Mouse (Mus musculus) retina, postnatal 1 day (tissue): ENCODE results near the gene Trak1.

Experiments
- DNase-seq: peaks from one replicate; pipeline ENCODE4 v3.0.0-alpha.2; 2012

Gene Trak1

DNA sequence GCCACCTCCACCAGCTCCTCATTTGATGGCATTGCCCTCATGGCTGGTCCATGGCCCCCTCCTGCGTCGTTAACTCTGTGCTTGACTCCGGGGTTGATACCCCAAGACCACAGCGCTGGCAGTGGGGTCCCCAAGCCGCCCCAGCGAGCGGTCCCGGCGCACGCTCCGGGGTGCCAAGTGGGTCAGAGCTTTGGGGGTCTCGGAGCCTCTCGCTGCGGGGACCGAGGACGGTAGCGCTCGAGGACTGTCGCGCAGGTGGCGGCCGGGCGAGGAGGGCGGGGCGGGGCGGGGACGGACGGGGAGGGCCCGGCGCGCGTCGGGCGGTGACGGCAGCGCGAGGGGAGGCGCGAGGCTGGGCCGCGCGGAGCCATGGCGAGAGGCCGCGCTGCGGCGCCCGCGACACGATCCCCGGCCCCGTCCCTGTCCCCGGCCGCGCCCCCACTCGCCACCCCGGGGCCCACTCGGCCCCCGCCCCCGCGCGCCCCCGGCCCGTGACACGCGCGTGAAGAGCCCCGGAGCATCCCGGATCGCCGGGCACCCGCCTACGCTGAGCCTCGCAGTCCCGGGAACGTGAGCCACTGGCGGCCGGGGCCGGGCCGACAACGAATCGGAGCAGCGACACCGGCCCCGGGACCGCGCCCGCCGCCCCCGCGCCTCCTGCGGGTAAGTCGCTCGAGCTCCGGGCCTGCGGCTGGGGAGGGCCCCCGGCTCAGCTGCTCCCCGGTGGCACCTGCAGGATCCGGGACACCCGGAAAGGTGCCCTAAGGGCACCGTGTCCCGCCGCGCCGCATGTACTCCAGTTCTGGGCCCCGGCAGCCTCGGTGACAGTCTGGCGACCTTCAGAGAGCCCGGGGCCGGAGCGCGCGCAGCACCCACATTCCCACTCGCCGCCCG, at the start of gene Trak1:
Gene Trak1 (plus strand): TSS at position 332 of the 894 bp plus-strand sequence.
- DNase-seq: peak; percentile 76

DNA sequence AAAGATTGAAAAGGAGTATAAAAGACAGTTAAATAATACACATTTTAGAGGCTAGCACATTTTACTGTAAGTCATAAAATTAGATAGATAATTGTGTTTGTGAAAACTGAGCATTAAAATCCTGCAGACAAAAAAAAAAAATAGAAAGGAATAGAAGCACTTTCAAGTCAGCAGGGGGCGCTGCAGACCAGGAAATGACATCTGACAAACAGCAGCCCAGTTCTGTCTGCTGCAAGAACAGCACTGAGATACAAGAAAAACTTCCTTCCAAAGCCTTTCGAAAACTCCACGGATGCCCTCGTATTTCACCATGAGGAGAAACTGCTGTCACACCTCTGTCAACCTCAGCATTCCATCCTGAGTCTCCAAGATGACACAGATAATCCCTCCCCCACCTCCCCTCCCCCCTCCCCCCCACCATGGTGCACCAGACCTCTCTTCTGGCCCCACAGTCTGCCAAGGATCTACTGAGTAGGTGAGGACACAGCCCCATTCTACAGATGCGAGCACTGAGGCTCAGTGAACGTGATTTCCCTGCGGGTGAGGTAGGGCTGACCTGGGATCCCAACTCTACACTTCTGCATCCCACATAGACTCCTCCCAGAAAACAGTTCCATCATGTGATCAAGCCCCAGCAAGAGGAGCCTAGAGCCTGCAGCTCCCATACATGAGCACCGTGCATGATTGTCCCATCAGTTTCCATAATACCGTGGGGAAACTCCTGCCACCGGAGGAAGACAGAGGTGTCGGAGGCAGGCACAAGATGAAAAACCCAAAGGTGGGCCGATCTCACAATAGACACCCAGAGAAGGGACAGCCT, 49.1 kb upstream of the Trak1 start:
- peak; percentile 87 for DNase-seq

DNA sequence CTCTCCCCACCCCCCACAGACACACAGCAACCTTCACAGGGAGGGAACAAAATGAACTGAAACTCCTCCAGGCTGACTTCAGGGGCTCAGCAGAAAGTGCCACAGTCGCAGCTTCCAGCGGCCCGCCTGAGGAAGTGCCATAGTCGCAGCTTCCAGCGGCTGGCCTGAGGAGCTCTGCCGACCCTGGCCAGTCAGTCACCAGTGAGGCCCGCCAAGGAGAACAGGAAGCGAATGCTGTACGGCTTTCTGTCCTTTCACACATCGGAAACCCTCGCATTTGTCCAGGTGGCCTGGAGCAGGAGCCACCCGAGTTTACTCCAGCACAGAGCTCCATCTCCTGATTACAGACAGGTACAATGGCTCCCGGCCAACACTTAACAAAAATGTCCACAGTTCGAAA, 47.5 kb upstream of the Trak1 start:
- DNase-seq: no peak

DNA sequence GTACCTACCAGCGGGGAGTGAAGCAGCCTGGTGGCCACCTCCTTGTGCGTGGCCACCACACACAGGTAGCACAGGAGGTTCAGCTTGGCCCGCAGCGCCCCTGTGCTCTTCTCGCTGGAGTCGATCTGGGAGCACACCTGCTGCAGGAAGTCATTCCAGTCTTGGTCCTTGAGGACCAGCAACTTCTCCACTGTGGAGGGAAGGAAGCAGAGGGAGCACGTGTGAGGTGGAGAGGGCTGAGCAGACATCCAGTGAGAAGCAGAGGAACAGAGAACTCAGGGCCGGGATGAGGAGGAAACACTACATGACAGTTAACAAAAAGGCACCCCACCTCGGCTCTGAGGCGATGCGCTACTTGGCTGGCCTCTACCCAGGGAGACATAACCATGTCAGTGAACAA, 46.4 kb upstream of the Trak1 start:
- DNase-seq: no peak

DNA sequence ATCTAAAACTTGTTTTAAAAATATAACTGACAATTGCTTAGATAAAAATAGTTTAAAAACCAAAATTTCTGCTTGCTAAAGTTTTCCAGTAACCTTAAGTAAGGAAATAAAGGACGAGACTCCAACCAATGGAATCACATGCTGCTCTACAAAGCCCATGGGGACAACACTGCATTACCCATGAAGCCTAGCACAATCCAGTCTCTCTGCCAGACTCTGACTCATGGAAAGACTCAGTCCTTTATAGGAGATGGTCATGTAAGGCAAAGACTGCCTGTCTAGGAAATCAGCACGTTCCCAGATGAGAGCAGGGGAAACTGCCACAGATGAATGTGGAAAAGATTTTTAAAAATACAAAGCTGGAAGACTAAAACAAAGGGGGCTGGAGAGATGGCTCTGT, 43.3 kb upstream of the Trak1 start:
- DNase-seq: no peak

DNA sequence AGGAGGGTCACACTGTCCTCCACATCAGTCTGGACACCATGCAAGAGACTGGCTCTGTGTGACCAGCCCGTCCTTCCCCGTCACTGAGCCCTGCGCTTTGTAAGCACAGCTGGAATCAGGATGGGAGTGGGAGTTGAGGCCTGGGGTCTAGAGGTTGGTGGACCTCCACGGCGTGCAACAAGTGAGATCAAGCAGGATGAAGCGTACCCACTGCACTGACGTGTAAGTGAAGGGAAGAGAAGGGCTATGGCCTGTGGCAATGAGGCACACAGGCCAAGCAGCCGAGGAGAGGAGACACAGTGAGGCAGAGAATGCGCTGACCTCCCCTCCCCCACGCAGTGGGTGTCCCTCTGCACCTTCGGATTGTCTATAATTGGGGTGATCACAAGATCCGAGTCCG, 42.5 kb upstream of the Trak1 start:
- no peak for DNase-seq

DNA sequence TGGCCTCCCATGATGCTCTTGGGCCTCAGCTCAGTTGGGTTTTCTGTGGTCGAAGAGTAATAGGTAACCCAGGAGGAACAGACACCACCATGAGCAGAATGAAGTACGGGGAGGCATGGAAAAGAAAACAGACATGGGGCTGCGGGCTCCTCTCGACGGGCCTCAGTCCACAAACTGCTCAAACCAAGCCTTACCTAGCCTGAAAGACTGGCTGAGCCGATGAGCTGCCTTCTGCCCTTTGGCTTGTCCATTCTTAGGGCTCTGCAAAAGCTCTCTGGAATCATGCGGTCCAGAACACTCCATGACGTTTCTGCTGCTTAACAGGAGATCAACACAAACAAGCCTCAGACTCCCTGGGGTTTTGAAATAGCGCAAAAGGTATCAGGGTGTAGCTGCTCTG, 40.2 kb upstream of the Trak1 start:
- no peak for DNase-seq

DNA sequence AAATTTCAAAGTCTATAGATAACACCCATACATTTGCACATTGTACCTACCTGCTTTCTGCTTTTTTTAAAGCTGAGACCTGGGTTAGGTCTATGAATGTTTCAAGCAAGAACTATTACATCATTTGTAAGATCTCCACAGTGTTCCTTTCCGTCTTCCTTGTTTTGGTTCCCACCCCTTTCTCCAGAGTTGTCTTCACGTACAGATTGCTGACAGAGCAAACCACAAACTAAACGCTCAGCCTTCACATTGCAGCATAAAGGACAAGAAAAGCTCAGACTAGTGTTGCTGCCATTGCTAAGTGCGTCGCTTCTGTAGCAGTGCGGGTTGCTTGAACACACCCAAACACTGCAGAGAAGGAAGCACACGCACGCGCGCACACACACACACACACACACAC, 32.0 kb upstream of the Trak1 start:
- no peak for DNase-seq

DNA sequence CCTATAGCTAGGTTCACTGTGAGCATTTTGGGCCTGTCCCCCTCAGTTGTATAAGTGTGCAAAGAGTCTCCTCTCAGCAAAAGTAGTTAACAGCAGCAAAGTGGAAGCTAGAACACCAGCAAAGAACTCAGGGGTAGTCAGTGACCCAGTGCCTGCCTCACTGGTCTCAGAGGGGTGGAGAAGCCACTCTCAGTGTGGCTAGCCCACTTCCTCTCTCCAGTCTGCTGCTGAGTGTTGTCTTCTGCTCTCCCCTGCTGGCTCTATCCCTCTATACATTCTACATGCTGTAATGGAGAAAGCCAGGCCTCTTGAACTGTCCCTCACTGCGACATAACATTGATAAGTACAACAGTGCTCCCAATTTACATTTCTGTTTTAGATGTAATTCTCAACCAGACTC, 26.2 kb upstream of the Trak1 start:
- DNase-seq: no peak

DNA sequence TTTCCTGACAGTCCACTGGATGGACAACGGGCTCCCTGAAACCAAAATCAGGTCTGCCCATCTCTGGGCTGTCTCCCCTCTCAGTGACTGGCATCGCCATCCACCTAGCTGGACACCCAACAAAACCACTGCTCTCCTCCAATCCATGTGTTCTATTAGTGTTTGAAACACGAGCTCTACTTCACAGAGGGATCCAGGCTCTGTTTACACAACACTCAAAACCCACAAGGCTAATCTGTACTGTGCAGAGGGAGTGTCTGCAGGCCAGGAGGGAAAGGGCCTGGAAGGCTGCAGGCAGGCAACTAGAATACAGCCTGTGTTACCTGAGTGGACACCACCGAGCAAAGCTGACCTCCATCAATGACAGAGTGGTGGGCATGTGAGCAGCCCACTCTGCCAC, 25.7 kb upstream of the Trak1 start:
- no peak for DNase-seq

DNA sequence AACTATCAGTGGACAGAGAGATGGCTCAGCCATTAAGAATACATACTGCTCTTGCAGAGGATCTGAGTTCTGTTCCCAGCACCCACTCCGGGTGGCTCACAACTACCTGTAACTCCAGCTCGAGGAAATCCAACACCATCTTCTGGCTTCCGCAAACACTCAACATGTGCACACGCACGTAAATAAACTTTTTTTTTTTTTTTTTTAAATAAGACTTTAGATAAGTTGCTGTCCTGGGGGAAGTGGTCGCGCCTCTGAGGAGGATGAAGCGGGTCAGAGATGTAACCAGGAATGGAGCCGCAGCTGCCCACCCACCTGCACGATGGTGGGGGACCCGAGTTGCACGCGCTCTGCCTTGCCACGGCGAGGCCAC, 20.6 kb upstream of the Trak1 start:
- no peak for DNase-seq

DNA sequence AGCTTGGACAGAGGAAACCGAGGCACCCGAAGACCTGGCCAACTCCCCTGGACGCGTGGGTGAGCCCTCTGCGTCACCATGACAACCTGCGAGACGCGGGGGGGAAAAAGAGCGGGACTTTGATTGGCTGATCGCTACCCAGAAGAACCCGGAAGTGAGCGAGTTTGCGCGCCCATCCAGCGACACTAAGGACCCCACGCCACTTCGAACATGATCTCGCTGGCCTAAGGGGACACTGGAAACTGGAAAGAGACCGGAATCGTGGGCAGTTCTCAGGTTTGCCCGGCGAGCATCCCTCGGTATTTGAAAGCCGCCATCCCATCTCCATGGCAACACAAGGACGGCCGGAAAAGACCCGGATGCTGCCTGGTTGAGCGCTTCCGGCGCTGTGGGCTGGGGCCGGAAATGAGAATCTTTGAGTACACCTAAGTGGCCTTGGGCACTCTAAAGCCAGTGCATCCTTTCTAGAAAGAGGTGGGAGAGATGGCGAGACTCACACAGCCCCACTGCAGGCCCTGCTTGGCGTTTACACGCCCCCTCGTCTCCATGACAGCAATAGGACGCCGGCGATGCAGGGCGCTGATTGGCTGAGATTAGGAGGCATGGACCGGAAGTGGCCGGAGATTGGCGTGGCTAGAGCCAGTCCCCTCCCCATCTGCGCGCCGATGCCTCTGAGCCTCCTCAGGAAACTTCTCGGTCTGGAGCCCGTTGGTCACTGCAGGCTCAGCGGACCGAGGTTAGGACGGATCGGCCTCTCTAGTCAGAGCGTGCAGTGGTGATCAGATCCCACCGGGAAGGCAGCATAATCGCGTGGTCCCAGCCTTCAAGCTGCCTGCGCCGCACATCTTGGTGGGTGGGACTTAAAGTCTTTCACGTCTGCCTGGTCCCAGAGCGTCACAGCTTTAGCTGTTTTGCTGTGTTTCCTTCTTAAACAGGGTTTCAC, 19.9 kb upstream of the Trak1 start, which contains the start of gene Ulk4:
Gene Ulk4 (minus strand): TSS at position 80 of the 943 bp plus-strand sequence.
- peak; percentile 96 for DNase-seq

DNA sequence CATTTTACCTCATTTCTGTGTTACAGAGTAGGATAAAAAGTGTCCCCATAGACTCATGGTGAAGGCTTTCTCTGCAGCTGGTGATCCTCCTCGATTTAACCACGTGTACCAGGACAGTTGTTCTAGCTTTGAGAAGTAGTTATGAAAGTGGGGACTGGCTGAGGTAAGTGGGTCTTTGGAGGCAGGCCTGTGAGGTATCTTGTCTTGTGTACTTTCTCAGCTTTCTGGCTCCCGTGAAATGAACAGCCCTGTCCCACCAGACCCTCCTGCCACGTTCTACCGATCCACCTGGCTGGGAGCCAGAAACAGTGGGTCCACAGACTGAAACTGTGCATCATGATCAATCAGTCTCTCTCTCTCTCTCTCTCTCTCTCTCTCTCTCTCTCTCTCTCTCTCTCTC, 18.1 kb upstream of the Trak1 start:
- DNase-seq: no peak

DNA sequence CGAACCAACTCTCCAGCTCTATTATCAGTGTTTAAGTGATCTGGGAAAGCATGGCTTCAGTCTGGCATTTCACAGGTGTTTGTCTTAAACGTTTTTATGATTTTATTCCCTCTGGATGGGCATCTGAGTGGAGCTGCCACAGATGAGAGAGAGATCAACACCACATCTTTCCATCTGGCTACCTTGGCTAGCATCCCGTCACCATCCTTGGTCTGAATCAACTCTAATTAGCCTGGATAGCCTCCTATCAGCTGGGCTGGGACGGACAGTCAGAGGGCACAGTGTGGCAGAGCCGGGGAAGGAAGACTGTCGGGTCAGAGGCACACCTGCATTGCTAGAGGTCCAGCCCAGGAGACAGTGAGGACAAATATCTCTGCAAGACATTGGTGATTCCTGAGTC, 15.4 kb upstream of the Trak1 start:
- DNase-seq: no peak

DNA sequence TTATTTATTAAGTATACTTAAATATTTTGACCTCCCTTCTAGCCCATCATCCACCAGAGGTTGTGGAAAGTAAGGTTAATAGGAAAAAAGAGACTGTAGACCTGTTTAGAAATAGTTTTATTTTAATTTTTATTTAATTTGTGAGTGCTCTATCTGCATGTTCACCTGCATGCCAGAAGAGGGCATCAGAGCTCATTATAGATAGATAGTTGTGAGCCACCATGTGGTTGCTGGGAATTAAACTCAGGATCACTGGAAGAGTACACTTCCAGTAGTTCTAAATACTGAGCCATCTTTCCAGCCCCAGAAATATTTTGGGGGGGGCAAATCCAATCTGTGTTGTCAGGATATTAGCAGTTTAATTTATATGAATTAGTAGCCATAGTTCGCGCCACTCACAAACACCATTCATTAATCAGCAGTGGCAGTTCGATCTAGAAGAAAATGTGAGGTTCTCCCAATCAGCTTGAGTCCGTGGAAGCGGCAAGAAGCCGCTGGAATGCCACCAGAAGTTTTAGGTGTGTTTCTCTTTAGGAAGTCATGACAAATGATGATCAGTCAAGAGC, 13.6 kb upstream of the Trak1 start:
- DNase-seq: peak; percentile 40

DNA sequence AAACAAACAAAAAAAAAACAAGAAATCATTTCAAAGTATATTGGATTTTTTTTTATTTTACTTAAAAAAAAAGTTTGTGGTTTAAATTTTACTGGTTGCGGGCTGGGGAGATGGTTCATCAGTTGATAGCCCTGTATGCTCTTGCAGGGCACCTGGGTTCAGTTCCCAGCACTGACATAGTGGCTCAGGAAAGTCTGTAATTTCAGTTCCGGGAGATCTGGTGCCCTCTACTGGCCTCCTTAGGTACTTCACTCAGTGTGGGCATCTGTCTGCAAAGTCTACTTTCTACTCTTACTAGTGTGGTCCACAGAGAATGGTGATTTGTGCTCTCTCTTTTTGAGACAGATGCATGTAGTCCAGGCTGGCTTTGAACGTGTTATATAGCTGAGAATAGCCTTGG, 12.9 kb upstream of the Trak1 start:
- peak; percentile 40 for DNase-seq

DNA sequence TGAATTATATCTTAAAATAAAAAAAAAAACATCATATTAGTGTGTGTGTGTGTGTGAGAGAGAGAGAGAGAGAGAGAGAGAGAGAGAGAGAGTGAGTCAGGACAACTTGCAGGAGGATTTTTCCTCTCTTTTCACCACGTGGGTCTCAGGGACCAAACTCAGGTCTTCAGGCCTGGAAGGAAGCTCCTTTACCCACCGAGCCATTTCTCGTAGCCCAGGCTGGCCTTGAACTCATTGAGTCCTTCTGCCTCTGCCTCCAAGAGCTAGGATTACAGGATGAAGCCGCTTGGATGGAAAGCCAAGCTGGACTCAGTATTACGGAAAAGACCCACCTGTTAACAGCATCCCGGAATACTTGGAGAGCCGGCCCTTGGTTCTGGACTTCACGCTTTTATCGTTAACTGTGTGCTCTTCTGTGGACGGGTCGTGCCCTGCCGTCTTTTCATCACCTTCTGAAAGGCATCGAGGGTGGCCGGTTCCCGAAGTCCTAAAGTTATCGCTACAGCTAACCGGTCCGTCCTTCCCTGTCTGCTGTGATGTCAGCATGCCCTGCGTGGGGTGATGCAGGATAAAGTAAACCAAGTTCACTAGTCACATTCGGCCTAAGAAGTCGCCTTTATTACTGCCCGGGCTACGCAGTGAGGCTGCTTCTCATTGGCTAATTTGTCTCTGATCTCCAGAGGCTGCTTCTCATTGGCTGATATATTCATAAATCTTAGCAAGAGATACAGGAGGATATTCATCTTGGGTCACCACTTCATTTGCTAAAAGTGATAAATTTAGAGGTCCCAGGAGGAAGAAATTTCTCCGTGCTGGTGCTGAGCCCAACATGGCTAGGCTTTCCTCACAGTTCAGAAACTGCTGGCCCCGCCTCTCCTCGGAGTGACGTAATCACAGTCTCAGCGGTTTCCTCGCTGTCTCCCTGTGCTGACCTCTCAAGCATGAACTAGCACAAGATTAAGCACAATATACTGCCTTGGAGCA, 11.7 kb upstream of the Trak1 start:
- DNase-seq: peak; percentile 73

DNA sequence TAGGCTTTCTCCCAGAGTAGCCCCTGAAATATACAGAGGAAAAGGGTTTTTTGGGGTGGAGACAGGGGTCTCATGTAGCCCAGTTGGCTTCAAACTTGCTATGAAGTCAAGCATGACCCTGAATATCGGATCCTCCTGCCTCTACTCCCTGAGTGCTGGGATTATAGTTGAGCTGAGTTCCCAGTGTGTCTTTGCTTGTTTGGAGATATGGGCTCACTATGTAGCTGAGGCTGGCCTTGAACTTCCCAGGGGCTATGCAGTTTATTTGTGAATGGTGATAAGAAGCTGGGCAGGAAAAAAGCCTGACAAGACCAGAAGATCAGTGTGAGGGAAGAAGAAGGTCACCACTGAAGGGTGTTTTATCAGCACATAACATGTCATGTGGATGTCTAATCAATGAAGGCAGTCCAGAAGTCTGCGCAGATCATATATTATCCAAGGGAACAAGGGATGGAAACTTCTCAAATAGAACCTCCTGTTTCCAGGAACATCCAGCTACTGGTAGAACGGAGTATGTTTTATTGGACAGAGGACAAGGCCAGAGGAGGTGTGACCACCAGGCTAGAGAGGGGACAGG, 10.9 kb upstream of the Trak1 start:
- no peak for DNase-seq

DNA sequence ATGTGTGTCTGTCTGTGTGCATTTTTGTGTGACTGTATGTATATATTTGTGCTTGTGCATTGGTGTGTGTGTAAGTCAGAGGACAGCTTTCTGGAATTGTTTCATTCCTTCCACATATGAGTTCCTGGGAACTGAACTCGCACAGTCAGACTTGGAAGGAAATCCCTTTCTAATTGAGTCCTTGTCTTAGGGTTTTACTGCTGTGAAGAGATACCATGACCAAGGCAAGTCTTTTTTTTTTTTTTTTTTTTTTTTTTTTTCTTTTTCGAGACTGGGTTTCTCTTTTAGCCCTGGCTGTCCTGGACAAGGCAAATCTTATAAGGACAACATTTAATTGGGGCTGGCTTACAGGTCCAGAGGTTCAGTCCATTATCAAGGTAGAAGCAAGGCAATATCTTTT, 6.0 kb upstream of the Trak1 start:
- no peak for DNase-seq

DNA sequence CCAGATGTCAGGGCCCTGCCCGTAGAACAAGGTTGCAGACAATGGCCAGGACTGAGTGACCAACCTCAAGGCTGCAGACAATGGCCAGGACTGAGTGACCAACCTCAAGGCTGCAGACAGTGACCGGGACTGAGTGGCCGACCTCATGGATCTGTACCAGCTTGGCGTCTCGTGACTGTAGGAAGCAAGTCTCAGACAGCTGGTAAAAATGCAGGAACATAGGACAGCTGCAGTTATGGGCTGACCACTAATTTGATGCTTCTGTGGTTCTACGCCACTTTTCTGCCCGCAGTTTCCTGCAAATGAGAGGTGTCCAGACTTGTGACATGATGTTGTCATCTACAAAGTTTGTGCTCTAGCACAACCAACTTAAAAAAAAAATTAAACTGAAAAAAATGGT, 4.1 kb upstream of the Trak1 start:
- no peak for DNase-seq

DNA sequence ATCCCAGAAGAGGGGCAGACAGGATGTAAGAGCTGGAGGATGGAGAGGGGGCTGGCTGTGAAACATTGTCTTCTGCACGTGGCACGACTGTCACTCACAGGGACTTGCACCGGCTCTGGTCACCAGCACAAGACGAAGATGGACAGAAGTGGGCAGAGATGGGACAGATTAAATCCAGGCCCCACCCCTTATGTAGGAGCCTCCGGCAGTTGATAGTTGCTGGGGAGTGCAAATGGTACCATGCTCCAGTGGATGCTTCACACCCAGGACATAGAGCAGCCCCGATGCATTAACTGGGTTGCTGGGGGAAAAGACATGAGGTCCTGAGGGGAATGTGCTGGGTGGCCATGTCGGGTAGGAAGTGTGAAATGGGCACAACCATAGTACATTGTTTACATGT, 2.1 kb upstream of the Trak1 start:
- DNase-seq: no peak
